Mouse (Mus musculus) pancreas, adult 10 weeks (tissue): ENCODE results near the gene Rbm34. TPM values are rescaled to one million over a fixed set of nuclear protein-coding genes. Genes with fewer than 3 reads are reported as not detected.

Source experiments
- polyA plus RNA-seq: library from polyadenylated mRNA; stranded (reverse); fragments of 350-450 nt; fragmentation: Illumina TruSeq; extraction: RNeasy Lipid Tissue Mini Kit (QIAGEN cat#74804); gene quantifications from one replicate; pipeline ENCODE4 v1.2.3, GENCODE M21; 2015; ENCODE audit warnings: low read depth, low replicate concordance; ENCODE audit not compliant: insufficient read depth

Rbm34 gene
- 2.7 TPM for polyA plus RNA-seq

GRCm38 (mm10) chr8:126970579-126971313 is at the start of gene Rbm34:
Gene Rbm34 (minus strand): TSS chr8:126971071.

GRCm38 (mm10) chr8:126945730-126946163 is 25.1 kb downstream of the Rbm34 start, which contains the start of gene Tomm20:
Gene Tomm20 (minus strand): TSS chr8:126945844.

Other genes with a start within 250 kb of the Rbm34 start
- 18.3 TPM for gene Tomm20, start 25.2 kb downstream of the Rbm34 start, polyA plus RNA-seq
- 7.0 TPM for gene Pard3, start 92.8 kb upstream of the Rbm34 start, polyA plus RNA-seq